Mouse (Mus musculus) heart, postnatal 0 days (tissue): ENCODE data around the gene Slc24a3. TPM values are rescaled to one million over a fixed set of nuclear protein-coding genes. Genes with fewer than 3 reads are reported as not detected.

Source experiments
- ATAC-seq: fragments of 200-750 bp; cut with Nextera tagmentation; 2 replicates; pipeline ENCODE4 v1.8.0; 2017; ENCODE audit warnings: low read depth, moderate number of reproducible peaks, moderate library complexity; ENCODE audit not compliant: insufficient read depth
- DNase-seq: peaks from one replicate; pipeline ENCODE4 v3.0.0-alpha.2; 2016; ENCODE audit warnings: low spot score
- H3K27ac ChIP-seq: fragments of 300-500 bp; sonication (generic); 2 replicates; pipeline ENCODE4 v1.5.1; 2014; ENCODE audit warnings: low read depth, mild to moderate bottlenecking
- H3K27me3 ChIP-seq: fragments of 300-500 bp; sonication (generic); 2 replicates; pipeline ENCODE4 v1.6.1; 2014; ENCODE audit warnings: low read length, mixed read lengths; ENCODE audit not compliant: control insufficient read depth, insufficient read depth
- H3K36me3 ChIP-seq: fragments of 300-500 bp; sonication (generic); replicated peaks from 2 replicates; pipeline ENCODE4 v1.6.1; 2014; ENCODE audit warnings: low read length, mixed read lengths; ENCODE audit not compliant: control insufficient read depth, insufficient read depth
- H3K4me1 ChIP-seq: fragments of 300-500 bp; sonication (generic); 2 replicates; pipeline ENCODE4 v1.6.1; 2014; ENCODE audit warnings: antibody characterized with exemption; ENCODE audit not compliant: control insufficient read depth, insufficient read depth
- H3K4me2 ChIP-seq: fragments of 300-500 bp; sonication (generic); 2 replicates; pipeline ENCODE4 v1.6.1; 2014; ENCODE audit warnings: low read depth, mild to moderate bottlenecking, low read length, moderate library complexity
- H3K4me3 ChIP-seq: fragments of 300-500 bp; sonication (generic); 2 replicates; pipeline ENCODE4 v1.5.1; 2014; ENCODE audit warnings: low read depth, low read length
- H3K9ac ChIP-seq: fragments of 300-500 bp; sonication (generic); replicated peaks from 2 replicates; pipeline ENCODE4 v1.6.1; 2014; ENCODE audit warnings: low read depth, low read length, mixed read lengths
- H3K9me3 ChIP-seq: fragments of 300-500 bp; sonication (generic); replicated peaks from 2 replicates; pipeline ENCODE4 v1.6.1; 2016; ENCODE audit warnings: low read length; ENCODE audit not compliant: control insufficient read depth
- CTCF ChIP-seq: IDR thresholded peaks from 2 replicates; pipeline ENCODE4 v1.5.1; 2016; ENCODE audit warnings: antibody characterized with exemption, control low read depth, low read depth
- EP300 ChIP-seq: IDR thresholded peaks from 2 replicates; pipeline ENCODE4 v1.6.1; 2016; ENCODE audit warnings: antibody characterized with exemption, low read depth
- WGBS: fragments of 180-500 bp; shearing (Covaris S2); extraction: QIAGEN DNeasy Blood & Tissue Kit; methylation state at CpG from one replicate; pipeline ENCODE4 v1.1.7; 2014; 5-methylcytosine and 5-hydroxymethylcytosine counted together
- polyA plus RNA-seq: library from polyadenylated mRNA; unstranded; fragments of >200 nt; fragmentation: Nextera tagmentation; extraction: Ambion mirVana; gene quantifications from 2 replicates; pipeline ENCODE4 v1.2.1, GENCODE M21; 2015
- total RNA-seq: library from RNA; depleted of rRNA; stranded (reverse); fragments of >200 nt; gene quantifications from 2 replicates; pipeline ENCODE4 v1.2.3, GENCODE M21; 2014; ENCODE audit warnings: low replicate concordance; rRNA removed

Slc24a3 gene
- total RNA-seq (1.4 and 3.7 TPM in 2 replicates), polyA plus RNA-seq (0.63 and 0.67 TPM in 2 replicates)

DNA sequence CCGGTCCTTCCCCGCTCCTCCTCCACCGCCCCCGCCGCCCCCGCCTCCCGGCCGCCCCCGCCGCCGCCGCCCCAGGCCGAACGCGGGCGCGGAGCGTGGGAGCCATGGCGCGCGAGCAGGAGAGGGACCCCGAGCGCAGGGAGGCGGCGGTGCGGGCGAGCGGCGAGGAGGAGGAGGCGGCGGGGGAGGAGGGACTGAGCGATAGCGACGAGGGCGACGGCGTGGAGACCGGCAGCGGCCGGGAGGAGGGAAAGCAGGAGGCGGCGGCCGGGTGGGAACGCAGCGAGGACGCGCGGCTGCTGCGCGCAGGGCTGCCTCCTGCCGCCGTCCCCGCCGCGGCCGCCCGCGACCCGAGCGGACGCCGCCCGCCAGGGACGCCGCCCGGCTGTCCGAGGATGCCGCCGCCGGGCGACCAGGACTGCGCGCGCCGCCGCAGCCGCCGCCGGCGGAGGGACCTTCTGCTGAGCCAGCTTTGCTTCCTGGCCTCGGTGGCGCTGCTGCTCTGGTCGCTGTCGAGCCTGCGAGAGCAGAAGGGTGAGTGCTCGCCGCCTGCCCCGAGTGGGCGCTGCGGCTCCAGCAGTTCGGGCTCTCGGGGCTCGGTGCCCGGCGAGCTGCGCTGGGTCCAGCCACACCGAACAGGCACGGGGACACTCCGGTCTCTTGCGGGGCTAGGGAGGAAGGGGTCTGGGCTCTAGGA is at the start of gene Slc24a3:
Gene Slc24a3 (plus strand): TSS at position 91 of the 697 bp plus-strand sequence.
- WGBS: under 1% methylated on average over 46 of the region's 100 CpGs
- H3K9ac ChIP-seq: peak within 1 kb of the TSS; percentile 56
- H3K9me3 ChIP-seq: no peaks in the 10 kb centered on the region
- peak; percentile 65 for TF ChIP-seq CTCF
- TF ChIP-seq EP300: no peak
- peak within 1 kb of the TSS; percentile 76 for H3K4me3 ChIP-seq
- H3K36me3 ChIP-seq: no peaks in the 10 kb centered on the region
- peaks cover 13% of the 10 kb centered on the region; the same call in 1 of the 2 replicates for H3K27me3 ChIP-seq
- ATAC-seq: peak; percentile 82
- H3K4me1 ChIP-seq: peaks cover 8% of the 10 kb centered on the region
- H3K27ac ChIP-seq: peak within 1 kb of the TSS; percentile 31
- DNase-seq: peak; percentile 82
- H3K4me2 ChIP-seq: peak within 1 kb of the TSS; percentile 99

DNA sequence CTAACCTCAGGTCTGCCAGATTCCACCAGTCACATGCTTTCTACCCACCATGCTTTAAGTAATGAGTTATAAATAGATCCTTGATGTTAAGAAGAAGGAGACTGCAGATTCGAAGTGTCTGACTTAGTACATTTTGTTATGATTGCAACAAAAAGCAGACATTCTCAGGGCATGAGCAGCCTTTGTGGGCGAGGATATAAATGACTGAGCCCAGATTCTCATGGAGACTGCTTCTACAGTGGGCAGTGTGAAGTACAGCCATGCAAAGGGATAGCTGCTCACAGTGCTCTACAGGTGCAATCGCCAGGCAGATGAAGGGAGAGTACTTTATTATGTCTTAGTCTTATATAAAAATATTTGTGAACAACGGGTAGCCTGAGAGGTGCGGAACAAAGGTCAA is 49.8 kb upstream of the Slc24a3 start:
- no peak; the same call in 1 of the 2 replicates for ATAC-seq
- Histone ChIP-seq H3K9ac (no peak overlapping the region), H3K27ac (no peak overlapping the region), H3K4me1 (no peaks in the 10 kb centered on the region), H3K9me3 (no peaks in the 10 kb centered on the region), H3K36me3 (no peaks in the 10 kb centered on the region), H3K4me2 (no peak overlapping the region), H3K27me3 (no peaks in the 10 kb centered on the region), H3K4me3 (no peak overlapping the region)
- 68% methylated on average over 5 of the region's 5 CpGs for WGBS
- no peak for TF ChIP-seq EP300
- TF ChIP-seq CTCF: no peak
- peak; percentile 13 for DNase-seq

DNA sequence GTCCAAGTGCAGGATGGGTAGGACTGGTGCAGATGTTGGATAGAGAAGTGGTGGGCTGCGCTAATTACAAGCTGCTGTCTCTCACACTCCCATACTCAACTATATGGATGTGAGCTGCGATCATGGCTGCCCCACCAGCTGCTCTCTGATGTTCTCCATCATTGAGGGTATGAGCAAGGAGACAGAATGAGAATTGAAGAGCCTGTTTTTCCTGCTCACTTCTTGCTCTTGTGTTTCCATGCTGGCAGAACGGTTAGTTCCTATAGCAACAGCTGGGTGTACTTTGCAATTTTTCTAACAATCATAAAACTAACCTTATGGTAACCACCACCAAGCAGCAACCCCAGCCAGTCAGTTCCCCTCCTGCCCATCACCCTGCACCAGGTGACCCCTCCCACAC is 39.8 kb upstream of the Slc24a3 start:
- 83% methylated on average over 3 of the region's 3 CpGs for WGBS
- no peak for DNase-seq
- Histone ChIP-seq H3K36me3 (no peaks in the 10 kb centered on the region), H3K4me1 (no peaks in the 10 kb centered on the region), H3K9ac (no peak overlapping the region), H3K27me3 (no peaks in the 10 kb centered on the region), H3K27ac (no peak overlapping the region), H3K4me3 (no peak overlapping the region), H3K9me3 (no peaks in the 10 kb centered on the region), H3K4me2 (no peak overlapping the region)
- TF ChIP-seq EP300 (no peak), CTCF (no peak)
- ATAC-seq: no peak

DNA sequence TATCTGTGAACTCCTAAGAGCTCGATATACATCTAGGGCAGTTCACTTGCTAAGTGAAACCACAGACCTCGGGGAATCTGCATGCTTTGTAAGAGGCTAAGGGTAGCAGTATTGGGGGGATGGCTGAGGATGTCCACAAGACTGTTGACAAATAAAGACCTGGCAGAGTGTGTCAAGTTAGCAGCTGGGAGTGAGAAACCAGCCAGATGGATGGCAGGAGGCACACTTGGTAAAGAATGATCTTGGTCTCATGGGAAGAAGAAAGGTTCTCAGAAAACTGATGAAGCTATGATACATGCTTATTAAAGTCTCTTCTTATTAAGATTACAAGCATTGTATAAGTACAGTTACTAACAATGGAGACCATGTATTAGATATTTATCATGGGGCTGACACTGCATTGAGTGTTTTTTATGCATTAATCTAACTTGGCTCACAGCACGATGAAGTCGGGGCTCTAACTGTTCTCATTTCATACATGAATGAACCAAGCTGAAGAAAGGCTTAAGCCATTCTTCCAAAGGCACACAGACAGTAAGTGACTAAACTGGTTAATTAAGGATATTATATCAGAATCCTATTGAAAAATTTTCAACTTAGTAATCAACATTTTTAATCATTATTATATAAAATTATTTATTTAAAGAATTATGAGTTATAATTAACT is 30.8 kb upstream of the Slc24a3 start:
- WGBS: 73% methylated on average over 4 of the region's 4 CpGs
- no peak for ATAC-seq

DNA sequence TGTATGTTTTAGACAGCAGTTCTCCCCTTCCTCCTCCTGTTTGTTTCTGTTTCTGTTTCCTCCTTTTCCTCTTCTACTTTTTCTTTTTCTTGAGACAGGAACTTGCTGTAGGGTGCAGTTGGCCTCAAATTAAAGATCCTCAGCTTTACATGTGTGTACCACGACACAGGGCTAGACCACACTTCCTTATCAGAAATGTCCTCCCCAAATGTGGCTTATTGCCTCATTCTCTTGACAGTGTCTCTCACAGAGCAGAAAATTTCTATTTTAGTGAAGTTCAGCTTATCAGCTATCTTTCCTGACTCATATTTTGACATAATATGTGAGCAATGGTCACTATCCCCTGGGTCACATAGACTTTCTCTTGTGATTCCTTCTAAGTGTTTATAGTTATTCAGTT is 17.1 kb upstream of the Slc24a3 start:
- ATAC-seq: no peak
- Histone ChIP-seq H3K9ac (no peak overlapping the region), H3K27me3 (no peaks in the 10 kb centered on the region), H3K27ac (no peak overlapping the region), H3K4me2 (no peak overlapping the region), H3K4me3 (no peak overlapping the region), H3K4me1 (no peaks in the 10 kb centered on the region), H3K36me3 (no peaks in the 10 kb centered on the region), H3K9me3 (no peaks in the 10 kb centered on the region)
- DNase-seq: no peak
- TF ChIP-seq CTCF: no peak
- no peak for TF ChIP-seq EP300
- 57% methylated on average over 1 of the region's 1 CpGs for WGBS

More for the DNA sequence above, 30.8 kb upstream of the Slc24a3 start:
- Histone ChIP-seq H3K4me3 (no peak overlapping the region), H3K9me3 (no peaks in the 10 kb centered on the region), H3K27me3 (no peaks in the 10 kb centered on the region), H3K9ac (no peak overlapping the region), H3K27ac (no peak overlapping the region), H3K4me2 (no peak overlapping the region), H3K36me3 (no peaks in the 10 kb centered on the region), H3K4me1 (no peaks in the 10 kb centered on the region)
- TF ChIP-seq CTCF: no peak
- TF ChIP-seq EP300: no peak
- DNase-seq: no peak
